Mouse (Mus musculus) brain, embryonic 18.5 days (tissue): ENCODE results near the gene Pi4k2a.

Experiments used
- DNase-seq: peaks from one replicate; pipeline ENCODE4 v3.0.0-alpha.2; 2012; ENCODE audit warnings: low read depth, low spot score

The Pi4k2a gene

DNA sequence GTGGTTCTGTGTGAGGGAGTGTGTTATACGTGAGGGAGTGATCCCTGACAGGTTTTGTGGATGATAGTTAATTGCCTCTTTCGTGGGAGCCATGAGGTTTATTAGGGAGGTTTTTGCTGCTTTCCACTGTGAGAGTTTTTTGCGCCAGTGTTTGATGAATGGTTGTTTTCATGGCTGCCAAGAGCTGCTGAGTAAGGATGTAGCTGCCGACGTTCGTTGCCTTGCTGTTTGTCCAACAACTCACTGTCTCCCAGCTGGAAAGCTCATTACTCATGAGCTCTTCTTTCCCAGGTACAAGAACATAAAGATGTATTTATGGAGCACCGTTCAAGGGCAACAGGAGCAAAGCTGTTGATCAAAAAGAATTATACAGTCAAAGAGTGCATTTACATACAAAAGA lies 73.9 kb downstream of the Pi4k2a start:
- no peak for DNase-seq

DNA sequence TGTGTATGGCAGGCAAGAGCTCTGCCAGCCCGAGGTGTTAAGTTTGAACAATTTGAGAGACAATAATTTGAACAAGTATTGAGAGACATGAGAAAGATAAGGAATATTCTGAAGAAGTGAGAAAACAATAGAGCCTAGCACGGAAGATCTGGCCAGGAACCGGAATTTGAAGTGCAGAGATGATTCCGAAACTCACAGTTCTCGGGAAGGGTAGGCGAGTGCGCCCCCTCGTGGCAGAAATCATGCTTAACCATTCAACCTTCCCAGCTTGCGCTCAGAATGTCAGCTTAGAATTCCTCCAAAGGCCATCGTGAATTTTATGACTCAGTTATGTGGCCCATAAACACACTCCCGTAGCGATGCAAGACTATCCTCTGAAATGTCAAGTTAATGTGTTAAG lies 75.9 kb downstream of the Pi4k2a start:
- DNase-seq = no peak

DNA sequence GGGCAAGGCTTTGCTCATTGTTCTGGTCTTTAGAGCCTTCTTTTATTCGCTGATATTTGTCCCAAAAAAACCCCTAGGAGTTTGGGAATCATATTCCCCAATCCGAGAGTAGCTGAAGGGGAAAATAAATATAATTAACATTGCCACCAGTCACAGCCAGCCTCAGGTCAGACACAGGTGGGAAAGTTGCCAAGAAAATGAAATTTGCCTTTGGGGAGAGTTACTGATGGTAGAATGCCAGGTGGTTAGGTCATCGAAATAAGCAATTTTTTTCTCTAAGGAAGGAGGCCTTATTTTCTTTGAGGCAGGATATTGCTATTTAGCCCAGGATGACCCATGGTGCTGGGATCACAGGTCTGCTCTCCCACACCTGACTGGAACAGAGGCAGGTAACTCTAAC lies 76.5 kb downstream of the Pi4k2a start:
- no peak for DNase-seq

DNA sequence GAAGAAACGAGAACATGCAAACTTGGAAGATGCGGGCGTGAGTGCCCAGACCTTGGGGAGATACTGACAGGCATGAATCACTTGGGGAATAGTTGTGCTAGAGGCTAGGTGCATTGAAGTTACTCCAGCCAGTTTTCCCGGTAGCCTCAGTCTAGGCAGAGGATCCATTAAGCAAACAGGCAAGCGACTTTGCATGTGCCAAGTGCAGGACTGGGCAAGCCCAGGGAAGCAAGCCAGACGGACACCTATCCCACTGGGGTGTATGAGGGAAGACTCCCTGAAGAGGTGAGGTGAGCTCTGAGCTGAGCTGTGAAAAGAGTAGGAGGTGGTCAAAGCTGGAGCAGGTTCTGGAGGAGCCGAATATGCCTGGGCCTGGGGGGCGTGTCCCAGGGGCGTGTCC lies 77.2 kb downstream of the Pi4k2a start:
- DNase-seq = no peak

DNA sequence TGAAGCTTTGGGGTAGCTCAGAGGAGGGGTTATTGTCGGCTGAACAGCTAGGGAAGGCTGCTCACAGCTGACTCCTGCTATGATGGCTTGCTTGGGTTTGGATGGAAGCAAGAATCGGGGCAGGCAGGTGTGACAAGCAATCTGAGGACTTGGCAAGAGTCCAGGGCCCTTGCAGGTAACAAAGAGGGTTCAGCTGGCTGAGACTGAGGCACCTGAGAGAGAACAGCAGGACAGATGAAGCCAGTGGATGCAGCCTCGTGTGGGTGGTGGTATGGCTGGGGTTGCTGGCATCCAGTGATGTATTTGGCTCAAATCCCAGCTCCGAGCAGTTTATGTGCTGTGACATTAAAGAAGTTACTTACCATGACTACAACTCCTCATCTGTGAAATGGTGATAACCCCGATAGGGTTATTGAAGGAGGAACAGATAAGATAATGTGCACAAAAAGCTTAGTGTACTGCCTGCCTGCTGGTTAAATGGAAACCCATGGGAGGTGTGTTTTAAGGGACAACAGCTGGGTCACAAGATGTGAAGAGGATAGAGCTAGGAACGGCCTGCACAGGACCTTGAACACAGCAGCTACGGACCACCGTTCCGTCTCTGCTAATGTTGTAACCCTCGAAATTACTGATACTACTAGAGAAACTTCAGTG lies 79.2 kb downstream of the Pi4k2a start:
- DNase-seq = no peak

DNA sequence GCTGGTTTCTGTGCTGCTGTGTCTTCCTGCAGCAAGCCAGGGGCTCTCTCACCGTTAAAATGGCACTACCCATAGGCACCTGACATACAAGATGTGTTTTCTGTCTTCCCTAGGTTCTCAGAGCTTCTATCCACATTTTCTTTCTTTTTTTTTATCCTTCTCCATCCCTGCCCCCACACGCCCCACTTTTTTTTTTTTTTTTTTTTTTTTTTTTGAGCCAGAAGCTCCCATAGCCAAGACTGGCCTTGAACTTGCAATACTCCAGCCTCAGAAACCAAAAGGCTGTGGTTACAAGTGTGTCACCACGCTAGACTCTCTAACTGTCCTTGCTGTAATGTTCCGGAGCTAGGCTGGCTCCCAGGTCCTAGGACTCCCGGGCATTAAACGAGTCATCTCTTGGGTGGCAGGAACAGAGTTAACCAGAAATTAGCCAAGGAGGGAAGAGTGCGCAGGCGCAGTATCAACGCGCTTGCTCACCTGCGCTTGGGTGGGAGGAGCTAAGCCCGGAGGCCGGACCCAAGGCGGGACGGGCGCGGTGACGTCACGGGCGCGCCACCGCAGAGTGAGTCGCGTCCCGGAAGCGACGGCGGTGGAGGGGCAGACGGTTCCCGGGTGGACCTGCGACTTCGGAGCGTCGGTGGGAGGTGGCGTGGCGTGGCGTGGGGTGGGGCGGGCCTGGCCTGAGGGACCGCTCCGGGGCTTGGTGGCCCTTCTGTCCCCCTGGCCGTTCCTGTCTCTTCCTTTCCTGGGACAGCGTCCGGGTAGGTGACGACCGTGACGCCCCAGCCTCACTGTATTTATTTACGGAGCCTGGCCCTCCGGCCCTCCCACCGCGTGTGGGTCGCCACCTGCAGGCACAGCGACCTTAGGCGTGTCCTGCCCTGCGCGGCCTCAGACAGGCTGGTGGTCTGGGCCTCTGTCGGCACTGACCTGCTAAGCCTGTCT lies 80.0 kb downstream of the Pi4k2a start:
- DNase-seq = peak; percentile 85
